Mouse (Mus musculus) midbrain, embryonic 13.5 days (tissue): ENCODE data around the gene Cflar. TPM values are rescaled to one million over a fixed set of nuclear protein-coding genes. Genes with fewer than 3 reads are reported as not detected.
"Not testable (repeated sequence)": the region's sequence is repeated elsewhere in the genome, so short reads cannot be mapped to it uniquely, and the experiment has no call there.

ENCODE experiments used
- ATAC-seq: fragments of 200-750 bp; cut with Nextera tagmentation; 2 replicates; pipeline ENCODE4 v1.8.0; 2017; ENCODE audit warnings: mild to moderate bottlenecking, moderate TSS enrichment, moderate library complexity
- H3K27ac ChIP-seq: fragments of 300-500 bp; sonication (generic); 2 replicates; pipeline ENCODE4 v1.5.1; 2015; ENCODE audit warnings: inconsistent platforms, mild to moderate bottlenecking, moderate library complexity
- H3K27me3 ChIP-seq: fragments of 300-500 bp; sonication (generic); 2 replicates; pipeline ENCODE4 v1.6.1; 2015; ENCODE audit warnings: mild to moderate bottlenecking, inconsistent platforms
- H3K36me3 ChIP-seq: fragments of 300-500 bp; sonication (generic); 2 replicates; pipeline ENCODE4 v1.6.1; 2015; ENCODE audit warnings: mild to moderate bottlenecking, inconsistent platforms
- H3K4me1 ChIP-seq: fragments of 300-500 bp; sonication (generic); replicated peaks from 2 replicates; pipeline ENCODE4 v1.6.1; 2015; ENCODE audit warnings: inconsistent platforms
- H3K4me2 ChIP-seq: fragments of 300-500 bp; sonication (generic); replicated peaks from 2 replicates; pipeline ENCODE4 v1.6.1; 2015; ENCODE audit warnings: moderate library complexity, mild to moderate bottlenecking, inconsistent platforms
- H3K4me3 ChIP-seq: fragments of 300-500 bp; sonication (generic); replicated peaks from 2 replicates; pipeline ENCODE4 v1.5.1; 2015; ENCODE audit warnings: mild to moderate bottlenecking, inconsistent platforms
- H3K9ac ChIP-seq: fragments of 300-500 bp; sonication (generic); replicated peaks from 2 replicates; pipeline ENCODE4 v1.6.1; 2015; ENCODE audit warnings: mild to moderate bottlenecking, inconsistent platforms
- H3K9me3 ChIP-seq: fragments of 300-500 bp; sonication (generic); 2 replicates; pipeline ENCODE4 v1.6.1; 2016; ENCODE audit warnings: mild to moderate bottlenecking, inconsistent platforms
- WGBS: fragments of 180-500 bp; shearing (Covaris S2); methylation state at CpG from one replicate; pipeline ENCODE4 v1.1.7; 2015; 5-methylcytosine and 5-hydroxymethylcytosine counted together
- polyA plus RNA-seq: library from polyadenylated mRNA; unstranded; fragments of >200 nt; fragmentation: Nextera tagmentation; extraction: Ambion mirVana; gene quantifications from 2 replicates; pipeline ENCODE4 v1.2.1, GENCODE M21; 2015

Cflar gene
- 15.9 and 16.4 TPM in 2 replicates for polyA plus RNA-seq

DNA sequence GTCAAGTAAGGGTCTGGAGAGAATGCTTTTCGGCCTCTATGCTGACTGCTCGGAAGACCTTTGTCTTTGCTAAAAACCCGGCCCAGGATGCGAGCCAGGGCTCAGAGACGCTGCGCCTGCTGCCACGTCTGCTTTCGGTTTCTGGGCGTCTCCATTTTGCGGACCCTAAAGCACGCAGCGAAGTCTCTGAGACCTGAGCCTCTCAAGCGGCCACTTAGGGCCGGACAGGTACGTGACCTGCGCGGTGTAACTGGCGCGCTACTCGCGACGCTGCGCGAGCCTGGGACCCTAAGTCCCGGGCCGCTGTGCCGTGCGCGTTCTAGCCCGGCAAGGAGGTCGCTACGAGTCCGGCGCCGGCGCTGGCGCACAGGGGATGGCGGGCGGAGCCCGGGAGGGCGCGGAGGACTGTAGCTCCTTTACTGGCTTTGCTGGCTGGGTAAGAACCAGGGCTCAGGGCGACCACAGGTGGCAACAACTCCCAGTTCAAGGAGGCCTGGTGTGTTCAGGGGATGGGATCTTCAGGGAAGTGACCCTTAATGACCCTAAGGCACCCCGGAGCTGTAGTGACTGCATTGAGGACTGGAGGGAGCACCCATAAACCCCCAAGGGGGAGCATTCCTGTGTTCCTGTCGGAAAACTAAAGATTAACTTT, at the start of gene Cflar:
TSS of gene Cflar (plus strand) at position 144 of the 652 bp plus-strand sequence.
- peaks cover 16% of the 10 kb centered on the region for H3K4me1 ChIP-seq
- no peaks in the 10 kb centered on the region for H3K9me3 ChIP-seq
- peak; percentile 86 for ATAC-seq
- peak within 1 kb of the TSS; percentile 81 for H3K27ac ChIP-seq
- WGBS = under 1% methylated on average over 45 of the region's 45 CpGs
- peak within 1 kb of the TSS; percentile 80 for H3K9ac ChIP-seq
- H3K4me3 ChIP-seq = peak within 1 kb of the TSS; percentile 64
- H3K27me3 ChIP-seq = no peaks in the 10 kb centered on the region
- H3K4me2 ChIP-seq = peak within 1 kb of the TSS; percentile 75
- H3K36me3 ChIP-seq = no peaks in the 10 kb centered on the region

DNA sequence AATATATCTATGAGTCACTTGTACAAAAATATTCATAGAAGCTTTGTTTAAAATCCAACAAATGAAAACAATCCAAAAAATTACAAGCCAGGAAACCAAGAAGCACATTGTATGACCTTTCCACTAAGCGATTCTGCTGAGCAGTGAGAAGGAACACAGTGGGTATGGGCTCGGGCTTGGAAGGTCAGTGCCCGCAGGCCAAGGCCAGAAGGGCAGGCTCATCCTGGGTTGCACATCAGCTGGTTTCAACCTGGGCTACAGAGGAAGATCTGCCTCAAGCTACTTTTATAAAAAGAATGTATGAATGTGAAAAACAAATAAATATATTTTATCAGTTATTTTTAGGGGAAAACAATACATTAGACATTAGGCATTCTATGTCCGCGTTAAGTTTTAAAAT, 48.6 kb upstream of the Cflar start:
- H3K4me3 ChIP-seq, H3K36me3 ChIP-seq, H3K4me2 ChIP-seq, ATAC-seq, H3K9me3 ChIP-seq, H3K4me1 ChIP-seq, H3K27ac ChIP-seq, H3K9ac ChIP-seq, H3K27me3 ChIP-seq: not testable (repeated sequence)
- 91% methylated on average over 5 of the region's 5 CpGs for WGBS

DNA sequence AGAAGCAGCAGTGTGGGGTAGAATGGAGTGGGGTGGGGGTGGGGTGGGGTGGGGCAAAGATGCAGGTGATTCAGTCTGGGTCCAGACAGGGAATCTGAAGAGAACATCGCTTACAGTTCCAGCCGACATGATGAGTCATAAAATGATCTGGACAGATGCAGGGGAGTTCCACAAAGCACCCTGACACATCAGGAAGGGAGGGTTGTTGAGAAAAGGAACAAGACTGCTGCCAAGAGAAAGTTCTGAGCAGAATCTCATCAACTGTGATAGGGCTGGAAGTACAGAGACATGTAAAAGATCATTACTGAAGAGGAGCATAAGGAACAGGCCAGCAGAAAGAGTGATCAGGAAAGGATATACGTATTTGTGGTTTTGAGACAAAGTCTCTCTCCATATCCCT, 47.9 kb upstream of the Cflar start:
- not testable (repeated sequence) for H3K4me1 ChIP-seq, H3K27ac ChIP-seq, H3K4me3 ChIP-seq, H3K36me3 ChIP-seq, ATAC-seq, H3K4me2 ChIP-seq, H3K9ac ChIP-seq, H3K27me3 ChIP-seq, H3K9me3 ChIP-seq
- WGBS = 95% methylated on average over 3 of the region's 3 CpGs

- no peak for ATAC-seq
- H3K4me3 ChIP-seq = no peak overlapping the region
- H3K4me1 ChIP-seq = no peaks in the 10 kb centered on the region
- no peaks in the 10 kb centered on the region for H3K36me3 ChIP-seq
- H3K4me2 ChIP-seq = no peak overlapping the region
- no peaks in the 10 kb centered on the region for H3K27me3 ChIP-seq
- no peaks in the 10 kb centered on the region for H3K9me3 ChIP-seq
- H3K9ac ChIP-seq = no peak overlapping the region
- WGBS = 81% methylated on average over 5 of the region's 5 CpGs
- H3K27ac ChIP-seq = no peak overlapping the region
Measured at GRCm38 (mm10) chr1:58668191-58668590, 43.1 kb upstream of the Cflar start.

DNA sequence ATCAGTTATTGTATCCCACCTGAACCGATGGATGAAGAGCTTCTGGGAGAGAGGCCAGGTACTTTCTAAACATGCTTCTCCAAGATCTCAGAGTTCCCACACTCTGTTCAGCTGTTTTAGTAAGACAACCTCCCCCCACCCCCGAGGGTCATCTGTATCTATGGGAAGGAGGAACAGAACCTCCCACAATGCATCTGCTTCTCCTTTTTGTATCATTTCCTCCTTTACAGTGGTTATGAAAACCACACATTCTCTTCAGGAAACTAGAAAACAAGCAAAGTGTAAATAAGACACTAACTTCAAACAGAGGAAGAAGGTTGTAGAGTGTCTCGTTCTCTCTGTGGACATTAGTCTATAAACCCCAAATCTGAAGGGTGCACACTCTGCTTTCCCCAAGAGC, 41.7 kb upstream of the Cflar start:
- H3K4me1 ChIP-seq, H3K9me3 ChIP-seq, H3K4me3 ChIP-seq, H3K4me2 ChIP-seq, H3K27ac ChIP-seq, H3K27me3 ChIP-seq, H3K36me3 ChIP-seq, H3K9ac ChIP-seq, ATAC-seq: not testable (repeated sequence)
- 90% methylated on average over 3 of the region's 3 CpGs for WGBS

- ATAC-seq = no peak
- H3K4me3 ChIP-seq = no peak overlapping the region
- H3K27me3 ChIP-seq = no peaks in the 10 kb centered on the region
- no peaks in the 10 kb centered on the region for H3K9me3 ChIP-seq
- 92% methylated on average over 2 of the region's 2 CpGs for WGBS
- no peak overlapping the region for H3K27ac ChIP-seq
- H3K4me1 ChIP-seq = no peaks in the 10 kb centered on the region
- H3K4me2 ChIP-seq = no peak overlapping the region
- H3K9ac ChIP-seq = no peak overlapping the region
- no peaks in the 10 kb centered on the region for H3K36me3 ChIP-seq
Measured at GRCm38 (mm10) chr1:58672116-58672515, 39.2 kb upstream of the Cflar start.

- no peaks in the 10 kb centered on the region for H3K36me3 ChIP-seq
- no peak for ATAC-seq
- no peak overlapping the region for H3K4me2 ChIP-seq
- H3K27ac ChIP-seq = no peak overlapping the region
- no peaks in the 10 kb centered on the region for H3K27me3 ChIP-seq
- no peaks in the 10 kb centered on the region for H3K9me3 ChIP-seq
- no peak overlapping the region for H3K4me3 ChIP-seq
- no peak overlapping the region for H3K9ac ChIP-seq
- H3K4me1 ChIP-seq = no peaks in the 10 kb centered on the region
- WGBS = 85% methylated on average over 3 of the region's 3 CpGs
Measured at GRCm38 (mm10) chr1:58675011-58675410, 36.3 kb upstream of the Cflar start.

- H3K27me3 ChIP-seq = no peaks in the 10 kb centered on the region
- ATAC-seq = no peak
- H3K27ac ChIP-seq = no peak overlapping the region
- H3K9ac ChIP-seq = no peak overlapping the region
- no peaks in the 10 kb centered on the region for H3K36me3 ChIP-seq
- 96% methylated on average over 1 of the region's 1 CpGs for WGBS
- no peak overlapping the region for H3K4me3 ChIP-seq
- no peak overlapping the region for H3K4me2 ChIP-seq
- no peaks in the 10 kb centered on the region for H3K9me3 ChIP-seq
- H3K4me1 ChIP-seq = no peaks in the 10 kb centered on the region
Measured at GRCm38 (mm10) chr1:58677575-58677974, 33.7 kb upstream of the Cflar start.

GRCm38 (mm10) chr1:58678412-58678811, 32.9 kb upstream of the Cflar start:
- not testable (repeated sequence) for H3K4me2 ChIP-seq, H3K27me3 ChIP-seq, H3K9me3 ChIP-seq, H3K27ac ChIP-seq, ATAC-seq, H3K4me1 ChIP-seq, H3K9ac ChIP-seq, H3K36me3 ChIP-seq, H3K4me3 ChIP-seq
- 82% methylated on average over 5 of the region's 5 CpGs for WGBS

DNA sequence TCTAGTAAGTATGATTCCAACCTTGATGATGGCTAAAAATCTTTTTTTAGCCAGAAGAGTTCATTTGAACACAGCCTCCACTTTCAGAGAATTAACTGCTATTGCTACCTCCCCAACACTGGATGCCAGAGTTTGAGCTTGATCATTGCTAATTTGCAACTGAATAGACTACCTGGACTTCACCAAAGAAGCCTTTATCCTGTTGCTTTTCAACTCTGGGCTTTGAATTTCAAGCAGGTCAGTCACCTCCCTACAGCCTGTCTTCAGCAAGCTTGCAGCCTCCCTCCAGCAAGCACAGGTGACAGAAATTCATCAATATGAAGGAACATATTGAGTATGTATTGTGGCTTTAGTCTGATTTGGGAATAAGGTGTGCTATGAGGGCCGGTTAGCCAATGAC, 21.9 kb upstream of the Cflar start:
- H3K27ac ChIP-seq = no peak overlapping the region
- no peaks in the 10 kb centered on the region; the same call in 1 of the 2 replicates for H3K9me3 ChIP-seq
- no peaks in the 10 kb centered on the region for H3K4me1 ChIP-seq
- no peak overlapping the region for H3K9ac ChIP-seq
- no peaks in the 10 kb centered on the region for H3K36me3 ChIP-seq
- no peak overlapping the region for H3K4me2 ChIP-seq
- ATAC-seq = no peak
- no peak overlapping the region for H3K4me3 ChIP-seq
- 90% methylated on average over 1 of the region's 1 CpGs for WGBS
- H3K27me3 ChIP-seq = no peaks in the 10 kb centered on the region

- H3K9ac ChIP-seq = no peak overlapping the region
- H3K27ac ChIP-seq = no peak overlapping the region
- no peaks in the 10 kb centered on the region for H3K36me3 ChIP-seq
- WGBS = 70% methylated on average over 6 of the region's 6 CpGs
- H3K4me3 ChIP-seq = no peak overlapping the region
- H3K4me2 ChIP-seq = no peak overlapping the region
- no peaks in the 10 kb centered on the region for H3K4me1 ChIP-seq
- H3K9me3 ChIP-seq = no peaks in the 10 kb centered on the region; the same call in 1 of the 2 replicates
- H3K27me3 ChIP-seq = no peaks in the 10 kb centered on the region
- no peak for ATAC-seq
Measured at GRCm38 (mm10) chr1:58690006-58690744, 21.1 kb upstream of the Cflar start.

DNA sequence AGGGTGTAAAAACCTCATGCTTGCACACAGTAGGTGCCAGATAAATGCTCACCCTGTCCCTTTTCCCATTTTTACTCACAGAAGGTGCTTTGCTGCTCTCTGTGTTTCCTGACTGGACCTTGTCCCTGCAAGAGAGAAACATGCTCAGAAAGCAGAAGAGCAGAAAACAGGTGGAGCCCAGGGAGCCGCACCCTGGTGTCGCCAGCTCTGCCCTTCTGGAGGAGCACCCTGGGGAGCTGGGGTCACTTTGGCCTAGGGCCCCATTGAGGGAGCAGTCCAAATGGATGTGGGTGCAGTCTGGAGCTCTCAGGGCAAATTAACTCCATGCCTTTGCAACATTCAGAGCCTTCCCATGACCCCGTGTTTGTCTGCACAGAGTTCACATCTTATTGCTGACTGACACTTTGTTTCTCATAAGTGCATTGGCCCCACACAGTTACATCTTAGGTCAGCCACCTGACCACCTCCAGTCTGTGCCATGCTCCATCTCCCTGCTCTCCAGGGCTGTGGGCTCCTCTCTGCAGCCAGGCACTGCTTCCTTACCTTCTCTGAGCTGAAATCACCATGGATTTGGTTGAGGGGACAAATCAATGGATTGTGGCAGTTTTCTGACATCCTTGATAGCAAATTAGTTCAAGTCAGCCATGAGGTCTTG, 20.3 kb upstream of the Cflar start:
- H3K4me2 ChIP-seq, H3K36me3 ChIP-seq, H3K9me3 ChIP-seq, ATAC-seq, H3K27ac ChIP-seq, H3K9ac ChIP-seq, H3K4me3 ChIP-seq, H3K27me3 ChIP-seq, H3K4me1 ChIP-seq: not testable (repeated sequence)
- WGBS = 67% methylated on average over 3 of the region's 3 CpGs
